Mouse (Mus musculus) thymus, adult 2 months (tissue): ENCODE data around the gene Fosl1. TPM values are rescaled to one million over a fixed set of nuclear protein-coding genes. Genes with fewer than 3 reads are reported as not detected.
A peak's percentile ranks its signal among the peaks of the same experiment; 100 is the strongest.
"Not testable (repeated sequence)": the region's sequence is repeated elsewhere in the genome, so short reads cannot be mapped to it uniquely, and the experiment has no call there.

ENCODE experiments used
- DNase-seq: peaks from one replicate; pipeline ENCODE4 v3.0.0; 2021
- H3K27ac ChIP-seq: fragments of 200-500 bp; 2 replicates; pipeline ENCODE4 v1.5.1; 2012; ENCODE audit warnings: low read length, control low read depth; ENCODE audit not compliant: control insufficient read depth, insufficient read depth
- H3K27me3 ChIP-seq: fragments of 200-500 bp; 2 replicates; pipeline ENCODE4 v1.6.1; 2012; ENCODE audit warnings: mild to moderate bottlenecking, low read length, moderate library complexity, mixed read lengths; ENCODE audit not compliant: control insufficient read depth, insufficient read depth
- H3K36me3 ChIP-seq: fragments of 200-500 bp; 2 replicates; pipeline ENCODE4 v1.6.1; 2012; ENCODE audit warnings: mild to moderate bottlenecking, low read length, moderate library complexity; ENCODE audit not compliant: control insufficient read depth, insufficient read depth
- H3K4me1 ChIP-seq: fragments of 200-500 bp; replicated peaks from 2 replicates; pipeline ENCODE4 v1.6.1; 2012; ENCODE audit warnings: low read length; ENCODE audit not compliant: control insufficient read depth, insufficient read depth
- H3K4me3 ChIP-seq: fragments of 200-500 bp; 2 replicates; pipeline ENCODE4 v1.5.1; 2012; ENCODE audit warnings: mild to moderate bottlenecking, low read length, control low read depth, moderate library complexity; ENCODE audit not compliant: control insufficient read depth, insufficient read depth
- CTCF ChIP-seq: fragments of 200-500 bp; IDR thresholded peaks from 2 replicates; pipeline ENCODE4 v1.5.1; 2012; ENCODE audit warnings: mild to moderate bottlenecking, control low read depth, low read length, moderate library complexity, borderline replicate concordance; ENCODE audit not compliant: control insufficient read depth, poor library complexity, insufficient read depth; ENCODE audit errors: extremely low read depth
- POLR2A ChIP-seq: fragments of 200-500 bp; IDR thresholded peaks from 2 replicates; pipeline ENCODE4 v1.6.1; 2012; ENCODE audit warnings: mild to moderate bottlenecking, low read length, control low read depth, moderate library complexity; ENCODE audit not compliant: control insufficient read depth, poor library complexity, insufficient read depth; ENCODE audit errors: extremely low read depth
- WGBS: fragments of 180-500 bp; shearing (Covaris S2); methylation state at CpG from one replicate; pipeline ENCODE4 v1.1.7; 2018; 5-methylcytosine and 5-hydroxymethylcytosine counted together
- polyA plus RNA-seq: library from polyadenylated mRNA; depleted of rRNA; stranded (reverse); fragments of >200 nt; gene quantifications from 2 replicates; pipeline ENCODE4 v1.2.3, GENCODE M21; 2012; rRNA removed

Fosl1 gene
- polyA plus RNA-seq = 0.16 TPM in 1 of 2 replicates, not detected in the other

GRCm38 (mm10) chr19:5447515-5448353 is at the start of gene Fosl1:
Gene Fosl1 (plus strand): TSS chr19:5447547.
- peaks cover 20% of the 10 kb centered on the region for H3K4me1 ChIP-seq
- no peak for TF ChIP-seq CTCF
- no peak for TF ChIP-seq POLR2A
- peaks cover 14% of the 10 kb centered on the region for H3K27me3 ChIP-seq
- under 1% methylated on average over 70 of the region's 70 CpGs for WGBS
- peak within 1 kb of the TSS; percentile 42 for H3K4me3 ChIP-seq
- DNase-seq = peak; percentile 85
- H3K27ac ChIP-seq = no peak within 1 kb of the TSS
- no peaks in the 10 kb centered on the region for H3K36me3 ChIP-seq

GRCm38 (mm10) chr19:5401073-5401472 is 46.3 kb upstream of the Fosl1 start:
- not testable (repeated sequence) for H3K27me3 ChIP-seq, H3K4me3 ChIP-seq, H3K4me1 ChIP-seq, DNase-seq, H3K27ac ChIP-seq, H3K36me3 ChIP-seq
- 77% methylated on average over 4 of the region's 4 CpGs for WGBS

- Histone ChIP-seq H3K4me1 (peaks cover 5% of the 10 kb centered on the region), H3K4me3 (no peak within 1 kb of the TSS), H3K27ac (no peak within 1 kb of the TSS), H3K27me3 (no peaks in the 10 kb centered on the region), H3K36me3 (no peaks in the 10 kb centered on the region)
- WGBS = 97% methylated on average over 8 of the region's 8 CpGs
- no peak for DNase-seq
- TF ChIP-seq CTCF (no peak), POLR2A (no peak)
Measured at GRCm38 (mm10) chr19:5402293-5402692, 45.1 kb upstream of the Fosl1 start, which contains the start of gene Tsga10ip. Gene Tsga10ip (minus strand): TSS chr19:5402526.

- DNase-seq = no peak
- Histone ChIP-seq H3K4me3 (peak overlapping the region; percentile 44), H3K27ac (peak overlapping the region; percentile 83), H3K4me1 (peaks cover 18% of the 10 kb centered on the region), H3K27me3 (no peaks in the 10 kb centered on the region), H3K36me3 (no peaks in the 10 kb centered on the region)
- TF ChIP-seq POLR2A (no peak), CTCF (no peak)
- 24% methylated on average over 7 of the region's 7 CpGs for WGBS
Measured at GRCm38 (mm10) chr19:5405924-5406323, 41.4 kb upstream of the Fosl1 start.

GRCm38 (mm10) chr19:5406531-5407126 is 40.7 kb upstream of the Fosl1 start:
- not testable (repeated sequence) for H3K27me3 ChIP-seq, H3K36me3 ChIP-seq
- Histone ChIP-seq H3K27ac (peak overlapping the region; percentile 100), H3K4me3 (peak overlapping the region; percentile 100), H3K4me1 (peaks cover 18% of the 10 kb centered on the region)
- peak; percentile 34 for DNase-seq
- whole genome bisulfite sequencing = 10% methylated on average over 25 of the region's 25 CpGs

GRCm38 (mm10) chr19:5407133-5407532 is 40.2 kb upstream of the Fosl1 start:
- Histone ChIP-seq H3K27me3 (no peaks in the 10 kb centered on the region), H3K4me1 (peaks cover 18% of the 10 kb centered on the region), H3K4me3 (peak overlapping the region; percentile 100), H3K36me3 (no peaks in the 10 kb centered on the region), H3K27ac (peak overlapping the region; percentile 100)
- 10% methylated on average over 7 of the region's 7 CpGs for WGBS
- DNase-seq = peak; percentile 63
- TF ChIP-seq POLR2A = no peak
- no peak for TF ChIP-seq CTCF
